Mouse (Mus musculus) spleen, postnatal 36 days (tissue): ENCODE data around the gene Elk4.

Source experiments
- DNase-seq, 2 experiments: peaks; one replicate each; pipeline ENCODE4 v3.0.0; 2022; ENCODE audit warnings: low spot score in 2 of 2, mixed read lengths in 1 of 2

Gene Elk4

GRCm38 (mm10) chr1:131983806-131984205, 23.6 kb upstream of the Elk4 start:
- no peak for DNase-seq

- DNase-seq: no peak
These were observed 20.0 kb upstream of the Elk4 start for GRCm38 (mm10) chr1:131987432-131987831.

- DNase-seq: no peak
These were observed 17.9 kb upstream of the Elk4 start for GRCm38 (mm10) chr1:131989476-131989875.

GRCm38 (mm10) chr1:131990083-131990760, 17.2 kb upstream of the Elk4 start:
- no peak for DNase-seq

GRCm38 (mm10) chr1:131992561-131993001, 14.8 kb upstream of the Elk4 start:
- no peak for DNase-seq

- DNase-seq: no peak
These were observed 14.0 kb upstream of the Elk4 start for GRCm38 (mm10) chr1:131993169-131994040.

GRCm38 (mm10) chr1:131995062-131995461, 12.3 kb upstream of the Elk4 start:
- peak; percentile 54 to 72 for DNase-seq

GRCm38 (mm10) chr1:132000506-132000905, 6.9 kb upstream of the Elk4 start:
- DNase-seq: no peak

- DNase-seq: no peak
These were observed 5.5 kb upstream of the Elk4 start for GRCm38 (mm10) chr1:132001880-132002330.

GRCm38 (mm10) chr1:132003111-132003510, 4.3 kb upstream of the Elk4 start:
- no peak for DNase-seq

GRCm38 (mm10) chr1:132003817-132004216, 3.6 kb upstream of the Elk4 start:
- no peak for DNase-seq

- no peak for DNase-seq
These were observed 2.7 kb upstream of the Elk4 start for GRCm38 (mm10) chr1:132004574-132005180.

- DNase-seq: no peak
These were observed 1.9 kb upstream of the Elk4 start for GRCm38 (mm10) chr1:132005466-132005865.

- DNase-seq: no peak
These were observed 1.4 kb upstream of the Elk4 start for GRCm38 (mm10) chr1:132006046-132006445.

- no peak for DNase-seq
These were observed 686 bp upstream of the Elk4 start for GRCm38 (mm10) chr1:132006721-132007120.

GRCm38 (mm10) chr1:132007828-132008827, 721 bp downstream of the Elk4 start:
- DNase-seq: peak; percentile 95 to 97

- peak in 1 of 2 experiments; percentile 21 for DNase-seq
These were observed 1.7 kb downstream of the Elk4 start for GRCm38 (mm10) chr1:132008881-132009644.

GRCm38 (mm10) chr1:132010632-132011501, 3.5 kb downstream of the Elk4 start:
- peak; percentile 78 to 80 for DNase-seq

- DNase-seq: peak; percentile 18 to 46
These were observed 4.4 kb downstream of the Elk4 start for GRCm38 (mm10) chr1:132011785-132012184.
